Mouse (Mus musculus) neural tube, embryonic 14.5 days (tissue): ENCODE measurements at regions not wholly inside any gene's neighbourhood (a gene's known extent, or its start where the extent isn't known, plus 50 kb on each side); places are given as distances from the start of the nearest gene placed in this dataset.

ENCODE experiments used
- ATAC-seq: fragments of 200-750 bp; cut with Nextera tagmentation; 2 replicates; pipeline ENCODE4 v1.8.0; 2017; ENCODE audit warnings: low read depth, mild to moderate bottlenecking, moderate TSS enrichment, moderate library complexity
- H3K27ac ChIP-seq: fragments of 300-500 bp; sonication (generic); 2 replicates; pipeline ENCODE4 v1.5.1; 2014; ENCODE audit warnings: low read depth, mild to moderate bottlenecking, control low read depth, low read length, moderate library complexity, mixed read lengths
- H3K27me3 ChIP-seq: fragments of 300-500 bp; sonication (generic); 2 replicates; pipeline ENCODE4 v1.6.1; 2014; ENCODE audit warnings: low read length; ENCODE audit not compliant: control insufficient read depth, insufficient read depth
- H3K36me3 ChIP-seq: fragments of 300-500 bp; sonication (generic); 2 replicates; pipeline ENCODE4 v1.6.1; 2014; ENCODE audit warnings: low read length, mixed read lengths; ENCODE audit not compliant: control insufficient read depth, insufficient read depth
- H3K4me1 ChIP-seq: fragments of 300-500 bp; sonication (generic); 2 replicates; pipeline ENCODE4 v1.6.1; 2014; ENCODE audit warnings: low read length; ENCODE audit not compliant: control insufficient read depth, insufficient read depth
- H3K4me2 ChIP-seq: fragments of 300-500 bp; sonication (generic); 2 replicates; pipeline ENCODE4 v1.6.1; 2014; ENCODE audit warnings: mild to moderate bottlenecking, low read depth, low read length, control low read depth
- H3K4me3 ChIP-seq: fragments of 300-500 bp; sonication (generic); 2 replicates; pipeline ENCODE4 v1.5.1; 2014; ENCODE audit warnings: low read depth, low read length, control low read depth, mixed read lengths
- H3K9ac ChIP-seq: fragments of 300-500 bp; sonication (generic); replicated peaks from 2 replicates; pipeline ENCODE4 v1.6.1; 2014; ENCODE audit warnings: low read depth, mild to moderate bottlenecking, control low read depth, low read length, mixed read lengths
- H3K9me3 ChIP-seq: fragments of 300-500 bp; sonication (generic); 2 replicates; pipeline ENCODE4 v1.6.1; 2016; ENCODE audit warnings: low read length; ENCODE audit not compliant: control insufficient read depth
- WGBS: fragments of 180-500 bp; shearing (Covaris S2); extraction: QIAGEN DNeasy Blood & Tissue Kit; methylation state at CpG from one replicate; pipeline ENCODE4 v1.1.7; 2014; 5-methylcytosine and 5-hydroxymethylcytosine counted together

- Histone ChIP-seq H3K4me3 (no peak overlapping the region), H3K4me2 (no peak overlapping the region), H3K9ac (no peak overlapping the region), H3K27me3 (no peaks in the 10 kb centered on the region), H3K9me3 (no peaks in the 10 kb centered on the region), H3K36me3 (no peaks in the 10 kb centered on the region), H3K4me1 (no peaks in the 10 kb centered on the region), H3K27ac (no peak overlapping the region)
- ATAC-seq: no peak
Observed at GRCm38 (mm10) chr1:149463930-149464329, 497.2 kb downstream of the Pla2g4a start.

GRCm38 (mm10) chr1:149449801-149450493, 511.1 kb downstream of the Pla2g4a start:
- H3K4me1 ChIP-seq: no peaks in the 10 kb centered on the region
- H3K27me3 ChIP-seq: no peaks in the 10 kb centered on the region
- WGBS: 70% methylated on average over 2 of the region's 2 CpGs
- H3K27ac ChIP-seq: peak overlapping the region; percentile 2; the same call in 1 of the 2 replicates
- ATAC-seq: peak; percentile 83
- H3K36me3 ChIP-seq: no peaks in the 10 kb centered on the region
- H3K4me2 ChIP-seq: no peak overlapping the region
- no peak overlapping the region for H3K9ac ChIP-seq
- no peaks in the 10 kb centered on the region for H3K9me3 ChIP-seq
- no peak overlapping the region for H3K4me3 ChIP-seq

- Histone ChIP-seq H3K9ac (no peak overlapping the region), H3K27ac (no peak overlapping the region), H3K27me3 (no peaks in the 10 kb centered on the region), H3K4me2 (no peak overlapping the region), H3K9me3 (no peaks in the 10 kb centered on the region), H3K4me3 (no peak overlapping the region), H3K36me3 (no peaks in the 10 kb centered on the region), H3K4me1 (no peaks in the 10 kb centered on the region)
- 66% methylated on average over 5 of the region's 5 CpGs for WGBS
- ATAC-seq: no peak
Observed at GRCm38 (mm10) chr1:149448516-149448915, 512.6 kb downstream of the Pla2g4a start.

- Histone ChIP-seq H3K27me3 (no peaks in the 10 kb centered on the region), H3K27ac (no peak overlapping the region), H3K4me2 (no peak overlapping the region), H3K9me3 (no peaks in the 10 kb centered on the region), H3K36me3 (no peaks in the 10 kb centered on the region), H3K4me3 (no peak overlapping the region), H3K4me1 (no peaks in the 10 kb centered on the region), H3K9ac (no peak overlapping the region)
- WGBS: 76% methylated on average over 1 of the region's 1 CpGs
- no peak for ATAC-seq
Observed at GRCm38 (mm10) chr1:149411009-149411408, 550.1 kb downstream of the Pla2g4a start.

- Histone ChIP-seq H3K27me3 (no peaks in the 10 kb centered on the region), H3K4me1 (no peaks in the 10 kb centered on the region), H3K27ac (no peak overlapping the region), H3K36me3 (no peaks in the 10 kb centered on the region), H3K4me2 (no peak overlapping the region), H3K9ac (no peak overlapping the region), H3K9me3 (no peaks in the 10 kb centered on the region), H3K4me3 (no peak overlapping the region)
- ATAC-seq: peak; percentile 68; the same call in 1 of the 2 replicates
- 22% methylated on average over 1 of the region's 1 CpGs for WGBS
Observed at GRCm38 (mm10) chr1:149405367-149405766, 555.7 kb downstream of the Pla2g4a start.

GRCm38 (mm10) chr1:149388706-149389105, 572.4 kb downstream of the Pla2g4a start:
- no peak overlapping the region for H3K27ac ChIP-seq
- no peak for ATAC-seq
- WGBS: 78% methylated on average over 3 of the region's 3 CpGs

GRCm38 (mm10) chr1:149351338-149351907, 609.7 kb downstream of the Pla2g4a start:
- no peaks in the 10 kb centered on the region for H3K27me3 ChIP-seq
- no peaks in the 10 kb centered on the region for H3K9me3 ChIP-seq
- H3K36me3 ChIP-seq: no peaks in the 10 kb centered on the region
- H3K4me3 ChIP-seq: no peak overlapping the region
- no peak overlapping the region for H3K4me2 ChIP-seq
- H3K27ac ChIP-seq: no peak overlapping the region
- H3K9ac ChIP-seq: no peak overlapping the region
- ATAC-seq: no peak
- H3K4me1 ChIP-seq: no peaks in the 10 kb centered on the region

More at GRCm38 (mm10) chr1:149388706-149389105, 572.4 kb downstream of the Pla2g4a start:
- H3K27me3 ChIP-seq: no peaks in the 10 kb centered on the region
- no peaks in the 10 kb centered on the region for H3K36me3 ChIP-seq
- H3K9me3 ChIP-seq: no peaks in the 10 kb centered on the region
- H3K4me2 ChIP-seq: no peak overlapping the region
- no peaks in the 10 kb centered on the region for H3K4me1 ChIP-seq
- H3K9ac ChIP-seq: no peak overlapping the region
- H3K4me3 ChIP-seq: no peak overlapping the region

- H3K27me3 ChIP-seq: no peaks in the 10 kb centered on the region
- WGBS: 91% methylated on average over 1 of the region's 1 CpGs
- ATAC-seq: no peak
Observed at GRCm38 (mm10) chr1:149347359-149347758, 613.7 kb downstream of the Pla2g4a start.

GRCm38 (mm10) chr1:149338158-149338557, 622.9 kb downstream of the Pla2g4a start:
- Histone ChIP-seq H3K36me3 (no peaks in the 10 kb centered on the region), H3K27ac (no peak overlapping the region), H3K4me3 (no peak overlapping the region), H3K4me2 (no peak overlapping the region), H3K4me1 (no peaks in the 10 kb centered on the region), H3K9me3 (no peaks in the 10 kb centered on the region), H3K27me3 (no peaks in the 10 kb centered on the region), H3K9ac (no peak overlapping the region)
- 84% methylated on average over 5 of the region's 5 CpGs for WGBS
- ATAC-seq: no peak

More at GRCm38 (mm10) chr1:149347359-149347758, 613.7 kb downstream of the Pla2g4a start:
- H3K4me3 ChIP-seq: no peak overlapping the region
- no peaks in the 10 kb centered on the region for H3K4me1 ChIP-seq
- no peaks in the 10 kb centered on the region for H3K9me3 ChIP-seq
- no peak overlapping the region for H3K4me2 ChIP-seq
- no peak overlapping the region for H3K27ac ChIP-seq
- no peaks in the 10 kb centered on the region for H3K36me3 ChIP-seq
- no peak overlapping the region for H3K9ac ChIP-seq
